Mouse (Mus musculus) ES-E14 (cell line): ENCODE results near the gene Bckdk.
A peak's percentile ranks its signal among the peaks of the same experiment; 100 is the strongest.

ENCODE experiments used
- CHD2 ChIP-seq: IDR thresholded peaks from 2 replicates; pipeline ENCODE4 v1.6.1; 2014; ENCODE audit warnings: mild to moderate bottlenecking, low read depth, low read length, inconsistent platforms
- HCFC1 ChIP-seq: IDR thresholded peaks from 2 replicates; pipeline ENCODE4 v1.6.1; 2012; ENCODE audit warnings: low read length, inconsistent platforms, borderline replicate concordance; ENCODE audit not compliant: insufficient read depth
- MAFK ChIP-seq: IDR thresholded peaks from 2 replicates; pipeline ENCODE4 v1.6.1; 2014; ENCODE audit warnings: mild to moderate bottlenecking, low read depth, low read length, inconsistent platforms; ENCODE audit not compliant: insufficient read depth

GRCm38 (mm10) chr7:127876467-127877348 is 27.2 kb upstream of the Bckdk start, which contains the start of gene Zfp668:
- TF ChIP-seq MAFK, result no peak
- TF ChIP-seq HCFC1, result peak; percentile 91
- no peak for TF ChIP-seq CHD2
